ENCODE assay signal across 8 mouse cellular contexts in genomic region chr7:131539979-131540378, GRCm38 (mm10). TPM values are rescaled to one million over a fixed set of nuclear protein-coding genes. Genes with fewer than 3 reads are reported as not detected.
DNase-seq lines count a peak whose midpoint lies in the region; ATAC-seq and TF ChIP-seq lines count a peak whose summit lies in the region.

No protein-coding gene starts in this region.

- H3K4me2 ChIP-seq in lung, embryonic 14.5 days, result no peak overlapping the region

- intact Hi-C loops in heart, postnatal 14 days (cut with DNase I), result loop anchor here (1.0 to 10.0 kb wide), 5 partner anchors 17 to 1015 kb away; partner anchors contain the start of genes Acadsb and Ikzf5

- 0 out of 2 replicates have a peak, but pooled peaks have one; percentile 64 for ATAC-seq in erythroblast, adult 5-6 weeks (replicated peaks; ENCODE audit: low FRiP score, poor library complexity, severe bottlenecking)
- peak; percentile 26; the same call in 1 of the 2 replicates for ATAC-seq in lung, embryonic 14.5 days (ENCODE audit: insufficient read depth)

- peak; percentile 90 for DNase-seq in adrenal gland, postnatal 36 days
- peak; percentile 84 to 90 for DNase-seq in heart, postnatal 14 days
- peak; percentile 86 for DNase-seq in layer of hippocampus, adult 11-12 months (ENCODE audit: low spot score)
- DNase-seq in lung, embryonic 14.5 days, result peak; percentile 94
- DNase-seq in retina, postnatal 1 day, result peak; percentile 87
- peak; percentile 89 for DNase-seq in thymus, postnatal 4 days

- peak; percentile 89 for TF ChIP-seq CTCF in E14TG2a.4 (conservative IDR thresholded peaks at IDR 0.05; ENCODE audit: low read length)
- peak; percentile 89 for TF ChIP-seq CTCF in lung, embryonic 14.5 days (IDR thresholded peaks at IDR 0.05; ENCODE audit: low read depth)

- no peak overlapping the region for H3K4me3 ChIP-seq in E14TG2a.4 (replicated peaks; ENCODE audit: low read length)
- H3K4me3 ChIP-seq in lung, embryonic 14.5 days (ENCODE audit: low read depth, low read length), result no peak overlapping the region

- H3K27me3 ChIP-seq in E14TG2a.4 (ENCODE audit: insufficient read depth, low read length), result peaks cover 80% of the 10 kb centered on the region
- H3K27me3 ChIP-seq in lung, embryonic 14.5 days (ENCODE audit: insufficient read depth, low read length), result peaks cover 66% of the 10 kb centered on the region

- no peak overlapping the region for H3K27ac ChIP-seq in lung, embryonic 14.5 days (ENCODE audit: low read depth)

- H3K9me3 ChIP-seq in E14TG2a.4 (ENCODE audit: low read length), result no peaks in the 10 kb centered on the region
- no peaks in the 10 kb centered on the region for H3K9me3 ChIP-seq in lung, embryonic 14.5 days (ENCODE audit: low read depth, low read length)

- H3K4me1 ChIP-seq in E14TG2a.4 (replicated peaks; ENCODE audit: low read depth, low read length), result peaks cover 26% of the 10 kb centered on the region
- H3K4me1 ChIP-seq in lung, embryonic 14.5 days (ENCODE audit: insufficient read depth), result peaks cover 7% of the 10 kb centered on the region; the same call in 1 of the 2 replicates

- H3K9ac ChIP-seq in lung, embryonic 14.5 days, result no peak overlapping the region

- under 1% methylated on average over 7 of the region's 7 CpGs for WGBS in lung, embryonic 14.5 days

- no peaks in the 10 kb centered on the region for H3K36me3 ChIP-seq in E14TG2a.4 (ENCODE audit: insufficient read depth, low read length)
- no peaks in the 10 kb centered on the region for H3K36me3 ChIP-seq in lung, embryonic 14.5 days (ENCODE audit: insufficient read depth)

RNA-seq across cellular contexts. Expression of gene Hmx3, which starts 2.7 kb away (rescaled TPM):
- not detected for total RNA-seq in adrenal gland, postnatal 36 days (2021)
- not detected in 2 replicates for total RNA-seq in erythroblast, adult 5-6 weeks (2015; ENCODE audit: low replicate concordance)
- not detected in 2 replicates for total RNA-seq in erythroblast, adult 5-6 weeks (2017; ENCODE audit: low replicate concordance)
- total RNA-seq in heart, postnatal 14 days (2021), result not detected
- not detected in 2 replicates for polyA plus RNA-seq in lung, embryonic 14.5 days (2014; fragmentation: Nextera tagmentation; extraction: Ambion mirVana)

RNA-seq across cellular contexts. Expression of gene Hmx2, which starts 8.6 kb away (rescaled TPM):
- not detected for total RNA-seq in adrenal gland, postnatal 36 days (2021)
- total RNA-seq in erythroblast, adult 5-6 weeks (2015; ENCODE audit: low replicate concordance), result not detected in 2 replicates
- total RNA-seq in erythroblast, adult 5-6 weeks (2017; ENCODE audit: low replicate concordance), result not detected in 2 replicates
- total RNA-seq in heart, postnatal 14 days (2021), result not detected
- not detected in 2 replicates for polyA plus RNA-seq in lung, embryonic 14.5 days (2014; fragmentation: Nextera tagmentation; extraction: Ambion mirVana)

RNA-seq across cellular contexts. Expression of gene Bub3, which starts 20.0 kb away (rescaled TPM):
- total RNA-seq in adrenal gland, postnatal 36 days (2021), result 10 to 100 TPM; 74.7 to 79.1 TPM
- 44.7 and 58.2 TPM in 2 replicates for total RNA-seq in erythroblast, adult 5-6 weeks (2015; ENCODE audit: low replicate concordance)
- 30.2 and 31.6 TPM in 2 replicates for total RNA-seq in erythroblast, adult 5-6 weeks (2017; ENCODE audit: low replicate concordance)
- total RNA-seq in heart, postnatal 14 days (2021), result 10 to 100 TPM; 34.2 to 34.7 TPM
- 264 and 268 TPM in 2 replicates for polyA plus RNA-seq in lung, embryonic 14.5 days (2014; fragmentation: Nextera tagmentation; extraction: Ambion mirVana)
